Mouse (Mus musculus) forelimb bud, embryonic 11.5 days (tissue): ENCODE measurements around the gene Plk3.
A peak's percentile ranks its signal among the peaks of the same experiment; 100 is the strongest.

ENCODE experiments used
- DNase-seq: peaks from one replicate; pipeline ENCODE4 v3.0.0-alpha.2; 2012; ENCODE audit warnings: low read depth, low spot score

The Plk3 gene

DNA sequence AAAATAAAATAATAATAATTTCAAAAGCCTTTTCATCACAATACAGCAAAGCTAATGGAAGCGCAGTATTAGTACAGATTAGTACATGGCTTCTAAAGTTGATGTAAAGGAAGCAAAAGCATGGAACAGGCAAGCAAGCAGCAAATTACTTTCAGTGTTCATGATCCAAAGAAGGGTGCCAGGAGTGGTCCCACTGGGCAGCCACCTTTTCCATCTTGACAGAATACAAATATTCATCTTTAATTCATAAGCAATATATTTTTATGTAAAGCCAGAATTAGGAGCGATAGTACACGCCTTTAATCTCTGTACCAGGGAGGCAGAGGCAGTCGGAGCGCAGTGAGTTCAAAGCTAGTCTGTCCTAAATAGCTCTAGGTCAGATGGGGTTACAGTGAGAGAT, 14.1 kb downstream of the Plk3 start:
- DNase-seq: no peak

- no peak for DNase-seq
These were observed 15.8 kb downstream of the Plk3 start for GRCm38 (mm10) chr4:117117931-117118330.

DNA sequence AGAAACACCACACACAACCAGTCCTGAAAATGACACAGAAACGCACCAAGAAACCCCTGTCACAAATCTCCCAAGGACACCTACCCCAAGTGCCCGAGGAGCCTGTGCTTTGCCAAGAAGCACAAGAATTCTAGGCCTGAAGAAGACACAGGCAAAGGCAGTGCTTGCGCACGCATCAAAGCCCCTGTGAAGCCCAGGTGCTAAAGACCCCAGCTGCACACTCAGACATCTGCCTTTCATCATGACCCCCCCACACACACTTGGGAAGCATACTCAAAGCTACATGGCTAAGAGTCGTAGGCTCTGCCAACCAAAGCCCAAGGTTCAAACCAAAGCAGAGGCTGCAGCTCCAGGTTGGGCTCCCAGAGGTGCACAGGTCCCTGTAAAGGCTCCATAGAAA, 18.2 kb downstream of the Plk3 start:
- DNase-seq: no peak

GRCm38 (mm10) chr4:117113237-117113636, 20.5 kb downstream of the Plk3 start:
- no peak for DNase-seq

GRCm38 (mm10) chr4:117110985-117111384, 22.8 kb downstream of the Plk3 start:
- no peak for DNase-seq

DNA sequence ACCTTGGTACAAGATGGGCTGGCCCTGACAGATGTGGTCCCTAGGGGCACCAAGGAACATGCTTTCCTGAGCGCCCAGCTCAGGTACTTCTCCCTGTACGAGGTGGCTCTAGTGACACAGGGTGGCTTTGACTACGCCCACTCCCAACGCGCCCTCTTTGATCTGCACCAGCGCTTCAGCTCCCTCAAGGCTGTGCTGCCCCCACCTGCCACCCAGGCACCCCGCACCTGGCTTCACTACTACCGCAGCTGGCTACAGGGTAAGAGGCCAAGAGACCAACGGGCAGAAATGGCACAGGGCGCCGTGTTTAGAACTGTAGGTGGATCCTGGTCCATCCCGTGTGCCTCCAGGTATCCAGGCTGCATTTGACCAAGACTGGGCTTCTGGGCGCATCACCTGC, 23.5 kb downstream of the Plk3 start:
- DNase-seq: no peak

- DNase-seq: no peak
These were observed 24.4 kb downstream of the Plk3 start for GRCm38 (mm10) chr4:117109330-117109729.

- no peak for DNase-seq
These were observed 25.3 kb downstream of the Plk3 start for GRCm38 (mm10) chr4:117108524-117108849.

- DNase-seq: no peak
These were observed 25.8 kb downstream of the Plk3 start for GRCm38 (mm10) chr4:117107813-117108523.

GRCm38 (mm10) chr4:117105127-117105526, 28.6 kb downstream of the Plk3 start:
- no peak for DNase-seq

DNA sequence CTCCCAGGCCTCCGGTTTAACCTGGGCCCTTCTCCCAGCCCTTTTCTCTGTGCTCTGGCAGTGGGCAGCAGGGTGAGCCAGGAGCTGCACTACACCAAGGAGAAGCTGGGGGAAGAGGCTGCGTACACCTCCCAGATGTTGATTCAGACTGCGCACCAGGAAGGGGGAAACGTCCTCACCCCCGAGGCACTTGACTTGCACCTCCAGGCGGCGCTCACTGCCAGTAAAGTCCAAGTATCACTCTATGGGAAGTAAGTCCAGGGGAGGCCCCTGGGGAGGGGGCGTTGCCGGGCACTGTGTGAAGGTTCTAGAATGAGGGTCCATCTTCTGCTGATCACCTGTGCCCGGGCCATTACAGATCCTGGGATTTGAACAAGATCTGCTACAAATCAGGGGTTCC, 29.1 kb downstream of the Plk3 start:
- no peak for DNase-seq

DNA sequence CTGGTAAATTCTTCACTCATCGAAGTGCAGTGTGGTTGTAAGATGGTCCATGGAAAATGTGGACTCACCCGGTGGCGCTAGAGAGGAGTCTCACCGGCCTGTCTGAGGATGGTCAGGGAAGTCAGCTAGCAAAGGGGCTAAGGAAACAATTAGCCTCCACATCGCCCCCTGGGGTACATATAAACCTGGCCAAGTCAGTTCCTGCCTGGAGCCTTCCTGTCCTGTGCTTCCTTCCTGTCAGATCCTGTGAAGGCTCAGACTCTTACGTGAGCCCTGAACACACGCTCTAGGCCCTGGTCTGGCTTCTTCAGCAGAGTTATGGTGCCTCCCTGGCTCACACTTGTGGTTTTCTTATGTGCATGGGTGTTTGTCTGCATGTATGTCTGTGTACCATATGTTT, 32.5 kb downstream of the Plk3 start:
- peak; percentile 46 for DNase-seq

DNA sequence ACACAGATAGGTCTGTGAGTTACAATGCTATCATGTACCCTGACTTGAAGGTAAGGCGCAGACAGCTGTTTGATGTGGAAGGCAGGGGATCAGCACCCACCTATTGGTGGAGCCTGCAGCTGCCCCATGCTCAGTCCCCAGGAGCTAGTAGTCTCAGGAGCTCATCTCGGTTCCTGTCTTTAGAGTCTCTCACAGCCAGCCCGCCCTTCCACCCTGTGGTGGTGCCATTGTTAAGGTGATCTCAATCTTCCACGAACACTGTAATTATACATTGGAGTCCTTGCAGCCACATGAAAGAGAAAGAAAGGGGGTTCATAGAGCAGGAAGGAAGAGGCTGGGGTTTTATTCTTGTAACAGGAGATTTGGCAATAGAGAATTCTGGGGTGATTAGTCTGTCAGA, 33.7 kb downstream of the Plk3 start:
- no peak for DNase-seq

DNA sequence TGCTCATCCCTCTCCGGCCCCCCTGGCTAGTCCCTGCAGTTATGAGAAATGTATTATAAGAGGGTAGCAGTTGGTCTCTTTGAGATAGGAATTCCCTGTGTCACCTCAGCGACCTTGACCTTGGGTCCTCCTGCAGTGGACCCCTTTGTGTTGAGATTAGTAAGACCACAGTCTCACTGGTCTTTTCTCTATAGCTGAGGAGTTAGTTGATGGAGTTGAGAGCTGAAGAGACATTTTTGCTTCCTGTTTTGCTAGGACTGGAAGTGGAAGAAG, 35.1 kb downstream of the Plk3 start:
- DNase-seq: no peak

- peak; percentile 26 for DNase-seq
These were observed 35.6 kb downstream of the Plk3 start for GRCm38 (mm10) chr4:117097969-117098763.

DNA sequence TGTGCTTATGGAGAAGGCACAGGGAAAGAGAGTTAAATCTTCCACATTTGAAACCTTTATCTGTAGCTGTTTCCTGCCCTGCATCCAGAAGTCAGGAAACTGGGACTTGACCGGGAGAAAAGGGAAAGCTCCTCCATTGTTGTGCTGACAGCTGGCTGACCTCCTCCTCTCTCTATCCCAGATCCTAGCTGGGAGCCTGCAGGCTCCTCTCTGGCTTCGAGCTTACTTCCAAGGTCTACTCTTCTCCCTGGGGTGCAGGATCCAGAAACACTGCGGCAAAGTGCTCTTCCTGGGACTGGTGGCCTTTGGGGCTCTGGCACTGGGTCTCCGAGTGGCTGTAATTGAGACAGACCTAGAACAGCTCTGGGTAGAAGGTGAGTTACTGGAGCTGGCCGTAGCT, 37.1 kb downstream of the Plk3 start:
- no peak for DNase-seq

DNA sequence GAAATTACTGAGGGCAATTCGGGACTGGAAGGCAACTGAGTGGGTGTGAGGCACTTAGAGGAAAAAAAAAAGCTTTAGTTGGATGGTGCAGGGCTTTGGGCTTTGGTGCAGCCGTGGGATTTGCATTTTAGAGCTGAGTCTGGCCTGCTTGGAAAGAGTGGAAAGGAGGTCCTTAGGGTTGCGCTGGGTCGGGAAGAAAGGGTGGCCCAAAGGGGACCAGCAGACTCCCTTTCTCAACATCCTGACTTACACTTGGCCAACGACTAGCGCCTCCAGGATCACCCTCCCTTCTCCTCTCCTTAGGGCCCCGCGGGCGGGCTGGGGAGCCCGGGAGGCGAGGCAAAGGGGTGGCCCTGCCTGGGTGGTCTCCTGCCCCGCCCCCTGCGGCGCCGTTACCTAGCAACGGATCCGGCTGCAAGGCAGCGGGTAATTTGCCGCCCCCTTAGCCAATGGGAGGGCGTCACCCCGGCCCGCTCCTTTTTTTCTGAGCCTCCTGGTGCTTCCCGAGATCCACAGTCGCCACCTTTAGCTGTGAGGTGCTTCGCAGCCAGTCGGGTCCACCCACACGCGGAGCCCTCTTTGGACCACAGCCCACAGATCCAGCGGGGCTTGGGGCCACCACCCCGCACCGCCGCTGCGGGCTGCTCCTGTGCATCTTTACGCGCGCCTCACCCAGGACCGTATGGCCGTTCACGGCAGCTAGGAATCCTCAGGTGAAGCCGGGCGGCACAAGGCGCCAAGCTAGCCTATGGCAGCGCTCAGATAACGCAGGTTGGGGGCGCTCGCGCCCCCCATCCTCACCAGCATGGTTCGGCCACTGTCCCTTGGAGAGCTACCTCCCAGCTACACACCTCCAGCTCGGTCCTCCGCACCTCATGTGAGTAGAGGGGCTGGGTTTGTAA, 38.0 kb downstream of the Plk3 start, which contains the start of gene Ptch2:
TSS of gene Ptch2 (plus strand) at position 525 of the 902 bp plus-strand sequence.
- peak; percentile 86 for DNase-seq

DNA sequence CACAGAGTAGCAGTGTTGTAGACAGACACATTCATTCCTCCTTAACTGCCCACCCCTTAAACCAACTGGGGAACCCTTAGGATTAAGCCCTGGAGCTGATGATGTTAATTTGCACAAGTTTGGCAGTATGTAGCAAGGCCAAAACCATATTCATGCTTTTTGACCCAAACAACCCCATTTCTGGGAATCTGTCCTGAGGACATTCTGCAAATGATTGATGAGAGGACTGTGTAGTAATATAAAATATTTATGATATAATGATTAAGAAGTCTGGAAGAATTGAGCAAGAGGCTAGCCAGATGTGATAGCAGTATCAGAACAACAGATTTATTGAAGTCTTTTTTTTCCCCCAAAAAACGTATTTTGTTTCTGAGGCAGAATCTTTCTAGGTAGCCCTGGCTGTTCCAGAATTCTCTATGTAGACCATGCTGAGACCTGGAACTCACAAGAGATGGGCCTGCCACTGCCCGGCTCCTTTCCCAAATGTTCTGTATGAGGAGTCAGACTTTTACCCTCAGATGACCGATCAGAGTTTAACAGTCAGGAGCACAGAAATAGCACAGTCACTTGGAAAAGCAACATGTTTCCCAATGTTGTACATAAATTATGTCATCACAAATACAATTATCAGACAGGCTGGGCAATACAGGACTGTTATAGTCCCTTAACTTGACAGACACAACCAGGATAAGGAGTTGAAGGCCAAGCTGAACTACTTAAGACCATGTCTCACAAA, 39.0 kb downstream of the Plk3 start:
- no peak for DNase-seq

DNA sequence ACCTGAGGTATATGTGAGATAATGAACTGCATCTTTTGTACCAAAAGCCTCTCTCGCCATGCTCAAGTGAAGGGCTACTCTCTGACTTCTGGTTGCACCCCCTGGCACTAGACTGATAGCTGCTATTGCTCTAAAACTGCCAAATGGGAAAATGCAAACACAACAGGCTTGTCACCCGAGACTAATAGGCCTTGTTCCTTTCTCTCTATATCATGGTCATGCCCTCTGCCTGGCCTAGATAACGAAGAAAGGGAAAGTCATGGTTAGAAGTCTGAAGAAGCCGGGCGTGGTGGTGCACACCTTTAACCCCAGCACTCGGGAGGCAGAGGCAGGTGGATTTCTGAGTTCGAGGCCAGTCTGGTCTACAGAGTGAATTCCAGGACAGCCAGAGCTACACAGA, 43.2 kb downstream of the Plk3 start:
- DNase-seq: no peak

DNA sequence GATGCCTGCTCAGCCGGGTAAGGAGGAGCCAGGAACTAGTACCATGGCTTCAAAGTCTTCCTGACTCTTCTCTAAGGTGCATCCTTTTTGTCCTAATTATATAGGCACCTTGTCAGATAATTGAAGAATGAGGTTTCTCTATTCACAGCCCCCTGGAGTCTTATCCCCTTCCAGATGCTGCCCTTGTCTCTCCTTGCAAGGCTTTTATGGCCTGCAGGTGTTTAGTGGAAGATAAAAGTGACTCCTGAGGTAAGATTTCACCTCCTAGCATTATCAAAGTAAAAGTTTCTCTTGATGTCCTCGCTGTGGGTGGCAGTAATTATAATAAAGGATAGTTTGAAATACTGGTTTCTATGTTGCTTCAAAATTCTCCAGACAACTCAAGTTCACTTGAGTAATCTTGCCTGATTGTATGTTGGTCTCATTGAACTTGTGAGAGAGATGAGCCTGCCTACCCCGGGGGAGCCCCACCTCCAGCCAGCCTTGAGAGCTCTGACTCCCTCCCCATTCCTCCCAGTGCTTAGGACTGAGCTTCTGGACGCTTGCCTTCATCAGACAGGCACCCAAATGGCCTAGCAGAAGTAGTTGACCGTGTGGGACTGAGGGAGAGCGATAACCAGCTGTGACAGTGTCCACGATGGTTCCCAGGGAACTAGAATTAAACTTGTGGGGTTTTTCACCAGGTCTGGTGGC, 45.7 kb downstream of the Plk3 start:
- no peak for DNase-seq
